Mouse (Mus musculus) testis, adult 2 months (tissue): ENCODE results near the gene Gk5.

Source experiments
- CTCF ChIP-seq: fragments of 200-500 bp; IDR thresholded peaks from 2 replicates; pipeline ENCODE4 v1.5.1; 2012; ENCODE audit warnings: low read depth, mild to moderate bottlenecking, inconsistent platforms, low read length, moderate library complexity; ENCODE audit not compliant: control insufficient read depth, insufficient read depth, insufficient replicate concordance
- POLR2A ChIP-seq: fragments of 200-500 bp; IDR thresholded peaks from 2 replicates; pipeline ENCODE4 v1.6.1; 2012; ENCODE audit warnings: low read depth, mild to moderate bottlenecking, inconsistent platforms, low read length, moderate library complexity; ENCODE audit not compliant: control insufficient read depth

DNA sequence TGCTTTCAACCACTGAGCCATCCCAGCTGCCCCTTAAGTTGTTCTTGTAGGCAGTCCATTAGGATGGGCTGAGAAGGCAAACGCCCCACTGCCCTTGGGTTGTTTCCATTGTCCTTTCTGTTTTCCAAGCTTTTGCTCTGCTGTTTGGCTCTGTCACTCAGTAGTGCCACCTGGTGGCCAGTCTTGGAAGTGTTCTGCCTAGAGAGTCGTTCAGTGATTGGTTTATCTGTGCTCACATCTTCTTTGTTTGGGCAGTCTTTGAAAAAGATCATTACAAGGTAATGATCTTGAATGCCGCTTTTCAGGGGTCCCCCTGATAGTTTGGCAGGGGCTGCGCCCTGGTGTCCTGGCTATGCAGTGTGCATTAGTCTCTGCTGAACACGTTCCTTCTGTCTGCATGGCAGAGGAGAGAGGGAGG lies 48.0 kb downstream of the Gk5 start:
- TF ChIP-seq CTCF, result peak; percentile 54
- TF ChIP-seq POLR2A, result no peak
